In genomic region chr10:18360175-18360574, GRCm38 (mm10) we compare ENCODE assay signal across 13 mouse cellular contexts. TPM values are rescaled to one million over a fixed set of nuclear protein-coding genes. Genes with fewer than 3 reads are reported as not detected.
DNase-seq lines count a peak whose midpoint lies in the region; ATAC-seq and TF ChIP-seq lines count a peak whose summit lies in the region.
"Had no signal": no experiment of that assay in that cellular context is flagged by ENCODE, and none has a peak within 500 bp of the region (broad histone marks: within the 10 kb centered on the region; RNA-seq: fewer than 3 reads in every experiment).

No protein-coding gene starts in this region.

- no peak for ATAC-seq in kidney, embryonic 16.5 days (ENCODE audit: low FRiP score, low TSS enrichment)
- ATAC-seq in forebrain, embryonic 14.5 days: peak; percentile 86
- ATAC-seq: activated CD4-positive, CD25-positive, alpha-beta regulatory T cell, adult 4 months had no signal

- no peak for TF ChIP-seq CTCF in brain, embryonic 14.5 days (IDR thresholded peaks at IDR 0.05; ENCODE audit: borderline replicate concordance, extremely low read depth, insufficient read depth, insufficient read length)

- H3K27me3 ChIP-seq in kidney, embryonic 16.5 days (ENCODE audit: insufficient read depth, low read length): no peaks in the 10 kb centered on the region
- H3K27me3 ChIP-seq in forebrain, embryonic 14.5 days (replicated peaks; ENCODE audit: control insufficient read depth, insufficient read depth, low read length): 0 out of 2 replicates have a peak, but pooled peaks cover 2% of the 10 kb centered on the region
- H3K27me3 ChIP-seq: limb, embryonic 12.5 days; neural tube, embryonic 12.5 days had no signal

- H3K4me1 ChIP-seq in kidney, embryonic 16.5 days (ENCODE audit: insufficient read depth, low read length): no peaks in the 10 kb centered on the region
- H3K4me1 ChIP-seq in forebrain, embryonic 14.5 days (ENCODE audit: control insufficient read depth, insufficient read depth, low read length): no peaks in the 10 kb centered on the region
- H3K4me1 ChIP-seq: heart, embryonic 10.5 days; neural tube, embryonic 12.5 days had no signal

- H3K36me3 ChIP-seq in kidney, embryonic 16.5 days (ENCODE audit: insufficient read depth, low read length): no peaks in the 10 kb centered on the region
- no peaks in the 10 kb centered on the region for H3K36me3 ChIP-seq in forebrain, embryonic 14.5 days (ENCODE audit: control insufficient read depth, insufficient read depth, low read length)
- H3K36me3 ChIP-seq: heart, embryonic 10.5 days; limb, embryonic 12.5 days; neural tube, embryonic 12.5 days had no signal

- TF ChIP-seq POLR2A in brain, embryonic 14.5 days (IDR thresholded peaks at IDR 0.05; ENCODE audit: borderline replicate concordance, extremely low read depth, insufficient read depth, insufficient read length, poor library complexity, severe bottlenecking): no peak

- H3K9me3 ChIP-seq in kidney, embryonic 16.5 days (ENCODE audit: low read length): no peaks in the 10 kb centered on the region
- H3K9me3 ChIP-seq in forebrain, embryonic 14.5 days (replicated peaks; ENCODE audit: control insufficient read depth, low read length): no peaks in the 10 kb centered on the region
- H3K9me3 ChIP-seq: heart, embryonic 10.5 days; limb, embryonic 12.5 days; neural tube, embryonic 12.5 days had no signal

- H3K4me3 ChIP-seq in kidney, embryonic 16.5 days (ENCODE audit: low read length): no peak overlapping the region
- no peak overlapping the region for H3K4me3 ChIP-seq in forebrain, embryonic 14.5 days (ENCODE audit: low read depth, low read length)
- H3K4me3 ChIP-seq: heart, embryonic 10.5 days; limb, embryonic 12.5 days; neural tube, embryonic 12.5 days had no signal

- no peak overlapping the region for H3K9ac ChIP-seq in kidney, embryonic 16.5 days (replicated peaks; ENCODE audit: low read length)
- H3K9ac ChIP-seq in forebrain, embryonic 14.5 days (ENCODE audit: low read length): no peak overlapping the region
- H3K9ac ChIP-seq: limb, embryonic 12.5 days; neural tube, embryonic 12.5 days had no signal

- H3K4me2 ChIP-seq in kidney, embryonic 16.5 days (replicated peaks; ENCODE audit: low read depth, low read length): no peak overlapping the region
- H3K4me2 ChIP-seq in forebrain, embryonic 14.5 days (ENCODE audit: low read length): 0 out of 2 replicates have a peak overlapping the region, but pooled peaks have one; percentile 7
- H3K4me2 ChIP-seq: limb, embryonic 12.5 days; neural tube, embryonic 12.5 days had no signal

- H3K27ac ChIP-seq in kidney, embryonic 16.5 days (ENCODE audit: low read length): 0 out of 2 replicates have a peak overlapping the region, but pooled peaks have one; percentile 4
- H3K27ac ChIP-seq in forebrain, embryonic 14.5 days (ENCODE audit: low read depth, low read length): no peak overlapping the region
- H3K27ac ChIP-seq: heart, embryonic 10.5 days; limb, embryonic 12.5 days; neural tube, embryonic 12.5 days had no signal

- intact Hi-C loops in gastrocnemius, postnatal 36 days (cut with DNase I): no loop called here

- no peak for DNase-seq in kidney, adult 9 months
- DNase-seq in brain, embryonic 14.5 days (ENCODE audit: low read depth): peak; percentile 91
- peak; percentile 89 for DNase-seq in forebrain, embryonic 14.5 days (ENCODE audit: low spot score)
- peak; percentile 34 to 36 for DNase-seq in layer of hippocampus, postnatal 36 days
- no peak for DNase-seq in thymus, postnatal 0 days (ENCODE audit: low spot score)
- DNase-seq in thymus, postnatal 14 days: no peak
- DNase-seq in gastrocnemius, postnatal 36 days: no peak
- DNase-seq: lung, postnatal 14 days had no signal

- 88% methylated on average over 6 of the region's 6 CpGs for WGBS in kidney, embryonic 16.5 days
- WGBS in forebrain, embryonic 14.5 days: 15% methylated on average over 6 of the region's 6 CpGs

RNA-seq across cellular contexts. Expression of gene Nhsl1, which starts 41.4 kb away (rescaled TPM):
- 9.3 and 10.7 TPM in 2 replicates for polyA plus RNA-seq in kidney, embryonic 16.5 days (2015; fragmentation: Nextera tagmentation; extraction: Ambion mirVana)
- 22.4 and 32.2 TPM in 2 replicates for polyA plus RNA-seq in brain, embryonic 14.5 days (2012; rRNA removed)
- 17.1 and 17.9 TPM in 2 replicates for polyA plus RNA-seq in forebrain, embryonic 14.5 days (2014; fragmentation: Nextera tagmentation; extraction: Ambion mirVana)
- total RNA-seq in layer of hippocampus, postnatal 36 days (2021): 10 to 100 TPM; 46.7 to 53.1 TPM
- 5.4 and 6.8 TPM in 2 replicates for polyA plus RNA-seq in thymus, postnatal 0 days (2015; fragmentation: Nextera tagmentation; extraction: Ambion mirVana)
- total RNA-seq in gastrocnemius, postnatal 36 days (2021): 1 to 10 TPM; 4.4 to 5.7 TPM

Comparison
In these comparisons a context has a peak if more than half of its experiments do, and no peak if none do; other contexts are left out.
1. DNase-seq: peak in brain, embryonic 14.5 days (single experiment), forebrain, embryonic 14.5 days (single experiment) and layer of hippocampus, postnatal 36 days (2 of 2); none in kidney, adult 9 months (single experiment), thymus, postnatal 0 days (single experiment), thymus, postnatal 14 days (single experiment) and gastrocnemius, postnatal 36 days (0 of 2).